Mouse (Mus musculus): ENCODE measurements around the gene Ppp2r3a.

DNA sequence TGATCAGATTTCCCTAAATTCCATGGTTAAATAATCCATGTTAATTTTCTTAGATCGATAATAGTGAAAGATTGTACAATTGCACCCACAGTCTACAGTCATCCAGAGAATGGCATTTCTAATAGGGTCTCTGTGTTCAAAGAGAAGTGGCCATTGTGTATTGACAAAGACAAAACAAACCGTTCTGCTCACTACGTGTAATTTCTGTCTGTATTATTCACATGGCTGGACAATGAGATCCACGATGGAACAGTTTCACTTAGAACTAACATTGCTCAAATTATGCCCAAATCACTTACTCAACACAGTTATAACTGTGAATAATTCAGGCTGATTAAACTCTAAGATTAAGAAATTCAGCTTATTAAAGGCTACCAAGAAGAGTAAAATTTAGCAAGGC is 35.2 kb upstream of the Ppp2r3a start:
- TF ChIP-seq CTCF (IDR thresholded peaks at IDR 0.05; ENCODE audit: low read depth) (no peak), EP300 (IDR thresholded peaks at IDR 0.05; ENCODE audit: low read depth) (no peak)
